Mouse (Mus musculus) lung, postnatal 25 days (tissue): ENCODE results near the gene Enox2.

Source experiments
- DNase-seq: peaks from one replicate; pipeline ENCODE4 v3.0.0; 2022; ENCODE audit warnings: low spot score

Gene Enox2

DNA sequence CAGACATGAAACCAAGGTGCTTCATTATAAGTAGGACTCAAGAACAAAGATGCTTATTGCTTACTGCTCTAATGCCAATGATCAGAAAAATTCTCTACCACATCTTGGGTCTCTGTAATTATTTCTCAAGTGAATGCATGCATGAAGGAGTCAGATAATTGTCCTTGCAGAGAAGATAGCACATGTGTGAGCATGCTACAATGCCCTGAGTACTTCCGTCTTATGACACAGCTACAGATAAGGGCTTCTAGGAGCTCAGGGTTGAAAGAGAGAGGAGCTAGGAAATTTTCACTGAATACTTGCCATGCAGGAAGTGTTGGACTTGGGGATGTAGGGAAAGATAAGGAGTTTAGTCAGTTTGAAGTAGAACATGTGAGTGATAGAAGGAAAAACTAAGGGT lies 285.2 kb downstream of the Enox2 start:
- DNase-seq = no peak

- no peak for DNase-seq
These were observed 302.4 kb downstream of the Enox2 start for GRCm38 (mm10) chrX:48985653-48986052.

DNA sequence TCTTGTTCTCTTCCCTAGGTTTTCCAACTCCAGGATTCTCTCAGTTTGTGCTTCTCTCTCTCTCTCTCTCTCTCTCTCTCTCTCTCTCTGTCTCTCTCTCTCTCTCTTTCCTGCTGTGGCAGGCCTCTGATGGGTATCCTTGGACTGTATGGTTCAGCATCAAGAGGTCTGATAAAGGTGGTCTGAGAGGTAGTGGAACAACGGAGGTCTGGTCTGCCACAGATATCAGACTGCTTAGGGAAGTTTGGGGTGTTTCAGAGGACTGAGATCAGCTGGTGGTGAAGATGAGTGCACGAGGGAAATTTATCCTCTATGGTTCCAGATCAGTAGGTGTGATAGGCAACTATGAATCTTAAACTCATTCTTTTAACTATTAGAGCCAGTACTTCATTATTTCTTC lies 303.6 kb downstream of the Enox2 start:
- DNase-seq = no peak
